Mouse (Mus musculus) brain, adult 10 weeks (tissue): Measurements from ENCODE around the gene Gm13212. TPM values are rescaled to one million over a fixed set of nuclear protein-coding genes. Genes with fewer than 3 reads are reported as not detected.

Experiments
- polyA plus RNA-seq: library from polyadenylated mRNA; stranded (reverse); fragments of 350-450 nt; fragmentation: Illumina TruSeq; extraction: RNeasy Lipid Tissue Mini Kit (QIAGEN cat#74804); gene quantifications from one replicate; pipeline ENCODE4 v1.2.3, GENCODE M21; 2015; ENCODE audit warnings: low read depth, low replicate concordance

Gm13212 gene
- polyA plus RNA-seq = not detected

GRCm38 (mm10) chr4:145585078-145585477 lies at the start of gene Gm13212:
Gm13212 (plus strand) TSS chr4:145585166.

GRCm38 (mm10) chr4:145670385-145670784 lies 85.4 kb downstream of the Gm13212 start, which contains the start of gene Zfp980:
Zfp980 (plus strand) TSS chr4:145670685.

Other genes starting within 250 kb of the Gm13212 start
- gene Zfp990, start 74.4 kb upstream of the Gm13212 start, polyA plus RNA-seq = not detected
- not detected for gene Zfp980, start 85.5 kb downstream of the Gm13212 start, polyA plus RNA-seq